Mouse (Mus musculus): ENCODE measurements around the gene Rapgef1. TPM values are rescaled to one million over a fixed set of nuclear protein-coding genes. Genes with fewer than 3 reads are reported as not detected.

Gene Rapgef1
- polyA plus RNA-seq, 1 experiment from 2014 or later = 5.4 TPM

DNA sequence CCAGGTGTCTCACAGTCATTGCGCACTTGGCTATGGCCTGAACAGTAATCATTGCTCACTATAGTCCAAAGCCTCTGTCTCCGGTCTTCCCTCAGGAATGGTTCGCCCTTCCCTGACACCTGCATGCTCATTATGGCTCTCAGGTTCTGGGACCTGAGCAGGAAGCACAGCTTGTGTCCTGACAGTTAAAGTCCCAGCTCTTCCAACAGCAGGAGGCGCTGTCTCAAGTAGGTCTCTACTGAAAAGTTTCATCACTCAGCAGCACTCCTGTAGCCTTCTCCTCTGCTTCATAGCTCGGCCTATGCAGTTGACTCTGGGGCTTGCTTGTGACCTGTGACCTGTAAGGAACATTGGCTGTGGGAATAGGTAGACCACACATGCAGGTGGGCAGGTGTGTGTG, 45.9 kb downstream of the Rapgef1 start:
- Histone ChIP-seq H3K9ac (no peak overlapping the region), H3K9me3 (replicated peaks) (no peaks in the 10 kb centered on the region), H3K36me3 (no peaks in the 10 kb centered on the region), H3K27me3 (no peaks in the 10 kb centered on the region), H3K27ac (no peak overlapping the region), H3K4me1 (replicated peaks) (peaks cover 79% of the 10 kb centered on the region), H3K4me3 (replicated peaks) (no peak overlapping the region), H3K4me2 (no peak overlapping the region)
- no peak for DNase-seq
- 76% methylated on average over 5 of the region's 5 CpGs for WGBS (ENCODE audit: insufficient replicate concordance)
- no peak for ATAC-seq (ENCODE audit: low read depth)

DNA sequence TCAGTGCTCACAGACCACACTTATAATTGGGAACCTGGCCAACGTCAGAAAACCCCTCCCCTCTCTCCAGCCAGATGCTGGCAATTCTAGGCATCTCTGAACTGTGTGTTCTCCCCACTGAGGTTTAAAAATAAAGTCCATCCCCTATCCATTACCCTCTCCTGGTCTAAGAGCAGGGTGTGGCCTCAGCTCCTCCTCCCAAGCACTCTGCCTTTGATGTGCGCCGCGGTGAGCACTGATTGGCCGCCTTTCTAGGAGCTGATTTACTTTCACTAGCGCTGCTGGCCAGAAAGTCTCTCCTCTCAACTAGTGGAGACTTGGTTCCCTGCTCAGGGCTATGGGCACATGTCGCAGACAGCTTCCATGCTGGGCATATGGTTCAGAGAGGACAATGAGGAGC, 47.1 kb downstream of the Rapgef1 start:
- Histone ChIP-seq H3K27me3 (no peaks in the 10 kb centered on the region), H3K36me3 (no peaks in the 10 kb centered on the region), H3K4me3 (replicated peaks) (no peak overlapping the region), H3K9me3 (replicated peaks) (no peaks in the 10 kb centered on the region), H3K27ac (no peak overlapping the region), H3K4me1 (replicated peaks) (peaks cover 79% of the 10 kb centered on the region), H3K9ac (no peak overlapping the region), H3K4me2 (0 out of 2 replicates have a peak overlapping the region, but pooled peaks have one; percentile 19)
- 32% methylated on average over 7 of the region's 7 CpGs for WGBS (ENCODE audit: insufficient replicate concordance)
- ATAC-seq (ENCODE audit: low read depth) (peak; percentile 32; the same call in 1 of the 2 replicates), DNase-seq (no peak)

DNA sequence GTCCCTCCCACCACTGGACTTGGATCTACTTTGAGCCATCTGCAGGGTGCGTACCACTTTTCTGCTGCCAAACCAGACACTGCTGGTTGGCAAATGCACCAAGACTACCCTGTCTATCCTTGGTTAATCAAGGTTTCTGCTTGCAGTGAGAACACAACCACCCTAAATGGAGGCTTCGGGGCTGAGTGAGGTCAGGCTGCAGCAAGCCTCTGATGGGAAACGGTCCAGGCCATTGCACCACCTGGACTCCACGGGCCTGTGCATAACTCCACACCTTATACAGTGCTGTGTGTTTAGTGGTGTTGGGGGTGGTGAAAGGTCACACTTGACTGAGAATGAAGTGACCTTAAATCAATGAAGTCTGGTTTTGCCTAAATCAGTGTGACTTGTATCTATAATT, 47.6 kb downstream of the Rapgef1 start:
- Histone ChIP-seq H3K36me3 (no peaks in the 10 kb centered on the region), H3K4me2 (no peak overlapping the region), H3K27ac (no peak overlapping the region), H3K27me3 (no peaks in the 10 kb centered on the region), H3K9ac (no peak overlapping the region), H3K9me3 (replicated peaks) (no peaks in the 10 kb centered on the region), H3K4me3 (replicated peaks) (no peak overlapping the region), H3K4me1 (replicated peaks) (peaks cover 78% of the 10 kb centered on the region)
- 69% methylated on average over 4 of the region's 4 CpGs for WGBS (ENCODE audit: insufficient replicate concordance)
- DNase-seq (no peak), ATAC-seq (ENCODE audit: low read depth) (no peak)

DNA sequence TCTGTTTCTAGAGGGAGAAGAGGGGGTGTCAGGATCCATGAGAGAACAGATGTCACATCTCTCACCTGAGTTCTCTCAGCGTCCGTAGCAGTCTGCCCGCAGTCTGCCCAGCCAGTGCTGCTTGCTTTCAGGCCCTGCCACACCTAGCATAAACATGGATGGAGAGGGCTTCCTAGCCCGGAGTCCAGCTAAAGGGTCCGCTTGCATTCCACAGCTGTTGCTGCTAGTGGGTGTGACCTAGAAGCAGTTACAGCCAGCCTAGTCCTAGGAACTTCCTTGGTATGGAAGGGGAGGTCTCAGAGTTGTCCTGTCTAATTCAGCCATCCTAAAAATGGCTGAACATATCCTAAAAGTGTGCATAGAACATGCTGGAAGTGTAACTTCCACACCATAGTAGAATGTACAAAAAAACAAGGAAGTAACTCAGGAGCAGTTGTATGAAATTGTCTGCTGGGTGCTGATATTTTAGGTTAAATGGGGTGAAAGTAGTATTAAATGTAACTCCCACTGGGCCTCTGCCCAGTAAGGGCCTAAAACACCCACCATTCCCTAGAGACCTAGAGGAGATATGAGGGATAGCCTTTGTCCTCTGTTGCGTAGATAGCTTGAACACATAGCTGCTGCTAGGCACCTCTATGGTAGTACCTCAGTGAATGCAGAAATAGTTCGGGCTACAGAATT, 48.6 kb downstream of the Rapgef1 start:
- Histone ChIP-seq H3K4me1 (replicated peaks) (peaks cover 79% of the 10 kb centered on the region), H3K36me3 (no peaks in the 10 kb centered on the region), H3K4me3 (replicated peaks) (no peak overlapping the region), H3K27me3 (no peaks in the 10 kb centered on the region), H3K9me3 (replicated peaks) (no peaks in the 10 kb centered on the region), H3K27ac (no peak overlapping the region), H3K9ac (no peak overlapping the region), H3K4me2 (no peak overlapping the region)
- DNase-seq (no peak), ATAC-seq (ENCODE audit: low read depth) (no peak)
- WGBS (ENCODE audit: insufficient replicate concordance) = 81% methylated on average over 7 of the region's 7 CpGs

DNA sequence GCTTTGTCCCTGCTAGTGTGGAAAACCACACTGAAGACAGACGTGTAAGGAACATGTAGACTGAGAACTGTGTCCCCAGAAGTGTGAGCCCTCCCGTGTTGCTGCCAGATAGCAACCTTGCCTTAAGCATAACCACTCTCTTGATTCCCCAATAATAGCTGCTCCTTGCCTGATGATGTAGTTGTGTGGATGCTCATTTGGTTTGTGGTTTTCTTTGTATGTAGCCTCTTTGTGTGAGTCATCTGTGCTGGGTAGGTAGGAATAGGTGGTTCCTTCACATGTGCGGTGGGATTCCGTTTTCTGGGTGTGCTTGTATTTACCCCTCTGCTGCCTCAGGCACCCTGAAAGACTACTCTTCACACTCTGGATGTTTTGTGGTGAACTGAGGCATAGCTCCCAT, 49.4 kb downstream of the Rapgef1 start:
- H3K4me3 ChIP-seq (replicated peaks) = no peak overlapping the region
- H3K4me1 ChIP-seq (replicated peaks) = peaks cover 79% of the 10 kb centered on the region
- ATAC-seq (ENCODE audit: low read depth) (no peak), DNase-seq (no peak)
- WGBS (ENCODE audit: insufficient replicate concordance) = 72% methylated on average over 4 of the region's 4 CpGs
- no peaks in the 10 kb centered on the region for H3K9me3 ChIP-seq (replicated peaks)
- no peaks in the 10 kb centered on the region for H3K36me3 ChIP-seq
- H3K9ac ChIP-seq = no peak overlapping the region
- H3K27ac ChIP-seq = no peak overlapping the region
- H3K27me3 ChIP-seq = no peaks in the 10 kb centered on the region
- H3K4me2 ChIP-seq = no peak overlapping the region

DNA sequence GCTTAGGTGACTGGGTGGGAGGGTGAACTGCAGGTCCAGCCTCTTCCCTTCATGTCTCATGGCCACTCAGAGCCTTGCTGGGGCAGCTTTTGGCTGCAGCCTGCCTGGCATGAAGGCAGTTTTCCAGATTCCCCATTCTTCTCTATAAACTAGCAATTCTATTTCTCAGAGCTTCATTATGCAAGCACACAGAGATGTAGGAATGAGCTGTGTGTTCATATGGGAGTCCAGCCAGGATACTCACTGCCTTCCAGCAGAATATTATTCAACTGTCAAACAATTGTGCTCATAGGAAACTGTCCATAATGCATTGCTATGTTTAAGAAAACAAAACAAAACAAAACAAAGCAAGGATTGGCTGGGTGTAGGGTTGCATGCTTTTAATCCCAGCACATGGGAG, 50.2 kb downstream of the Rapgef1 start:
- Histone ChIP-seq H3K36me3 (no peaks in the 10 kb centered on the region), H3K4me2 (no peak overlapping the region), H3K4me3 (replicated peaks) (no peak overlapping the region), H3K9ac (no peak overlapping the region), H3K4me1 (replicated peaks) (peaks cover 83% of the 10 kb centered on the region), H3K27me3 (no peaks in the 10 kb centered on the region), H3K9me3 (replicated peaks) (no peaks in the 10 kb centered on the region), H3K27ac (no peak overlapping the region)
- DNase-seq (no peak), ATAC-seq (ENCODE audit: low read depth) (no peak)

DNA sequence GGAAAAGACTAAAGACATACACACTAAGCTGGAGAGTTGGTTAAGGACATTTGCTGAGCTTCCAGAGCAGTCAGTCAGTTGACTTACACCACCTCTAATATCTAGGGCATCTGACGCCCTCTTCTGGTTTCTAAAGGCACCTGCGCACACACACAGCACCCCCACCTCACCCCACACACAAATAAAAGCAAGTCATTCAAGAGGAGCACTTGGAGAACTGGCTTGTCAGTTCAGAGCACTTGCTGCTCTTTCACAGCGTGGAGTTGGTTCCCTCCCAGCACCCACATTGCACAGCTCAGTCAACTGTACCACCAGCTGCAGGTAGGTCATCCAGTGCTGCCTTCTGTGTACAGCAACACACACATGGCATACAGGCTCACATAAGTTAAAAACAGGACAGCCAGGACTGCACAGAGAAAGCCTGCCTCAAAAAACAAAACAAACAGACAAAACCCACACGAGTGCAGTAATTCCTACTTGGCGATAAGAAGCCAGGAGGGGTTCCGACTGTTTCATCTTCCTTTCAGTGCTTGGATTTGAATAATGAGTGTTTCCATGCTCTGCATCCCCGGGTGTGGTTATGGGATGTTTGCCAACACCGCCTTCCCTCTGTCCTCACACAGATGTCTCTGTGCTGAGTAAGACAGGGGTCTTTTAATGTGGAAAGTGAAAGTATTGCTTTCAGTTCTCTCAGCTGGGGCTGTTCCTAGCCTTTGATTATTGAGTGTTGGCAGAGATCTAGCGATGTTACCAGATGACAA, 50.9 kb downstream of the Rapgef1 start:
- WGBS (ENCODE audit: insufficient replicate concordance) = 52% methylated on average over 9 of the region's 9 CpGs
- Histone ChIP-seq H3K9me3 (replicated peaks) (no peaks in the 10 kb centered on the region), H3K4me2 (no peak overlapping the region)

DNA sequence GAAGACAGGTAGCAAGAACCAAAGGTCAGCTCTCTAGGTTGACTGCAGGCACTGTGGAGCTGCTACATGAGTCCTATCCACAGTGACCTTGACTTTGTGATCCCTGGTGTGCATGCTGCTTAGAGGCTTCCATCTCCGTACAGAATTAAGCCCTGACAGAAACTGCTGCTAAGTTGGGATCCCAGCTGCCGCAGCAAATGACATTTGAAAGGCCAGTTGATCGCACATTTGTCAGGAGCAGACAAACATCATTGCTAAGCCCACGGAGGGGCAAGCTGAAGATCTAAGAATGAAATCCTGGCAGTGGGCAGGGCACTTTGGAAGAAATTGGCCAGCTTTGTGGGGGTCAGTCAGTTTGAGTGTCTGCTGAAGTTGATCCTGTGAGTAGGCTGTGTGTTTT, 51.9 kb downstream of the Rapgef1 start:
- DNase-seq (no peak), ATAC-seq (ENCODE audit: low read depth) (no peak)
- Histone ChIP-seq H3K9me3 (replicated peaks) (no peaks in the 10 kb centered on the region), H3K4me3 (replicated peaks) (no peak overlapping the region), H3K9ac (no peak overlapping the region), H3K27me3 (no peaks in the 10 kb centered on the region), H3K36me3 (no peaks in the 10 kb centered on the region), H3K4me1 (replicated peaks) (peaks cover 81% of the 10 kb centered on the region), H3K4me2 (no peak overlapping the region), H3K27ac (no peak overlapping the region)
- WGBS (ENCODE audit: insufficient replicate concordance) = 74% methylated on average over 4 of the region's 4 CpGs

More for the DNA sequence above, 50.9 kb downstream of the Rapgef1 start:
- Histone ChIP-seq H3K36me3 (no peaks in the 10 kb centered on the region), H3K4me1 (replicated peaks) (peaks cover 85% of the 10 kb centered on the region), H3K4me3 (replicated peaks) (no peak overlapping the region), H3K27me3 (no peaks in the 10 kb centered on the region), H3K9ac (no peak overlapping the region), H3K27ac (no peak overlapping the region)
- DNase-seq (no peak), ATAC-seq (ENCODE audit: low read depth) (0 out of 2 replicates have a peak, but pooled peaks have one; percentile 24)

DNA sequence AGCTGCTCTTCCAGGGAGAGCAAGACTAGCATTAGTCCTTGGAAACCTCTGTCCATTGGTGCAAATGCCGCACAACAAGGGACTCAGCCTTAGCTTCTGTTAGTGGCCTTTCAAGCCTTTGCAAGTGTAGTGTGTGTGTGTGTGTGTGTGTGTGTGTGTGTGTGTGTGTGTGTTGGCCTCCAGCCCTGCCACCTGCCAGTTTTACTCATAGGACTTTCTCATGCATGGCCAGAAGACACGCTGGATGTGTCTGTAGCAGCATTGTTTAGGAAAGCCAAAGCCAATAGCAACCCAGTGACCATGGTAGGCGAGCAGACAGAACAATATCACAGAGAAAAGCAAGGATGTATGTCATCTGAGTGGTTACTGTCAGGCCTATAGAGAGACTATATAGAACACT, 52.3 kb downstream of the Rapgef1 start:
- WGBS (ENCODE audit: insufficient replicate concordance) = 76% methylated on average over 3 of the region's 3 CpGs
- H3K4me2 ChIP-seq = no peak overlapping the region

DNA sequence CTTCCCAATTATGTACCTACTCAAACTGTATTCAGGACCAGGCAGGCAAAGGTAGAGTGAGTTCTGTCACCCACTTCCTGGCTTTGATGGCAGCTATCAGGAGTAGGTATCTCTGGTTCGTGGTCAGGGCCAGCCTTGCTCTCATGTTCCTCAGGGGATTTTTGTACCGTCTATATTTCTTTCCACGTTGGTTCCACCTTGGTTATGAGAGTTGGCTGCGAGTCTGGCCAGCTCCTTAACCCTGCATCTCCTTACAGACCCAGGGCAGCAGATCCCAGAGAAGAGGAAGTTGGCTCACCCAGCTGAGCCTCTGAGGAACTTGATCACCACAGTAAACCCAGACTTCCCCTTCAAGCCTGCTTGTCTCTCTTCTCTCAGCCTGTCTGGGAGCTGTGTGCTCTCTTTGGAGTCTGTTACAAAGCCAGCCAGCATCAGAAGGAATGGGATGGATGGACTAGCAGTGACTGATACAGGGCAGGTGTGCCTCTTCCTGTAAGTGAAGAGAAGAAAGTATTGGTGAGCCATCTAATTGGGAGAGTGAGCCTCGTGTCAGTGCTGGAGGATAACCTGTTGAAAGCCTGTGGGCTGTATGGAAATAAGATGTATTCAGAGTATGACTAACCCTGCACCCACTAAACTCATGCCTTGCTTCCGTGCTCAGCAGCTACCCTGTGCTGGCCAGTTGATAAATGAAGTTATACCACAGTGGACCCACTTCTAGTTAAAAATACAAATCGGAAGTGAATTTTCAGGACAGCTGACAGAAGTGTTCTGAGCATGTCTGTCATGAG, 53.4 kb downstream of the Rapgef1 start:
- Histone ChIP-seq H3K27ac (peak overlapping the region; percentile 22; the same call in 1 of the 2 replicates), H3K36me3 (no peaks in the 10 kb centered on the region), H3K9ac (peak overlapping the region; percentile 5; the same call in 1 of the 2 replicates), H3K4me3 (replicated peaks) (no peak overlapping the region), H3K4me2 (no peak overlapping the region), H3K4me1 (replicated peaks) (peaks cover 78% of the 10 kb centered on the region), H3K9me3 (replicated peaks) (no peaks in the 10 kb centered on the region), H3K27me3 (no peaks in the 10 kb centered on the region)
- ATAC-seq (ENCODE audit: low read depth) (no peak), DNase-seq (no peak)
- WGBS (ENCODE audit: insufficient replicate concordance) = 32% methylated on average over 7 of the region's 7 CpGs

More for the DNA sequence above, 52.3 kb downstream of the Rapgef1 start:
- no peak for DNase-seq
- Histone ChIP-seq H3K4me3 (replicated peaks) (no peak overlapping the region), H3K9ac (no peak overlapping the region), H3K36me3 (no peaks in the 10 kb centered on the region), H3K9me3 (replicated peaks) (no peaks in the 10 kb centered on the region), H3K4me1 (replicated peaks) (peaks cover 79% of the 10 kb centered on the region), H3K27me3 (no peaks in the 10 kb centered on the region), H3K27ac (no peak overlapping the region)
- ATAC-seq (ENCODE audit: low read depth) = no peak

DNA sequence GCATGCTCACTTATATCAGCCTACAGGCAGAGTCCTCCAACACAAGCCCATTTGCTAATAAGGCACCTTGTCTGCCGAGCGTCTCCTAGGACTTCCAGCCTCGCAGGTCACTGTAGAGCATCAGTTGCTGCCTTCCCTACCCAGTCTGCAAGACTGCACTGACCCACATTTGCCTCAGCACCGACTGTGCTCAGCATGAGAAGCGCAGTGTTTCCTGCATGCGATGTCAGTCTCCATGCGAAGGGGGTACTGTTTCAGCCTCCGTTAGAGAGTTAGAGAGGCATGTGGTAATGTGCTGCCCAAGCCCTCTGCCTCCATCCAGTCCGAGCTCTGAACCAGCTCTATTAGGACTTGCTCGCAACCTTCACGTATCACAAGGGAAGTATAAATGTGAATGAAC, 54.6 kb downstream of the Rapgef1 start:
- Histone ChIP-seq H3K9me3 (replicated peaks) (no peaks in the 10 kb centered on the region), H3K4me1 (replicated peaks) (peaks cover 80% of the 10 kb centered on the region), H3K27me3 (no peaks in the 10 kb centered on the region), H3K27ac (no peak overlapping the region), H3K36me3 (peaks cover 2% of the 10 kb centered on the region; the same call in 1 of the 2 replicates), H3K4me2 (no peak overlapping the region), H3K9ac (no peak overlapping the region), H3K4me3 (replicated peaks) (no peak overlapping the region)
- ATAC-seq (ENCODE audit: low read depth) (no peak), DNase-seq (no peak)
- 81% methylated on average over 11 of the region's 11 CpGs for WGBS (ENCODE audit: insufficient replicate concordance)

All from liver, embryonic 13.5 days (tissue).